Mouse (Mus musculus): ENCODE measurements around the gene Snai1.
A peak's percentile ranks its signal among the peaks of the same experiment; 100 is the strongest.

Gene Snai1

GRCm38 (mm10) chr2:167552927-167553402, 15.0 kb downstream of the Snai1 start:
- DNase-seq, result no peak

- no peak for DNase-seq
These were observed 17.8 kb downstream of the Snai1 start for GRCm38 (mm10) chr2:167555766-167556165.

- no peak for DNase-seq
These were observed 21.4 kb downstream of the Snai1 start for GRCm38 (mm10) chr2:167559413-167559812.

GRCm38 (mm10) chr2:167562101-167562500, 24.1 kb downstream of the Snai1 start:
- DNase-seq, result no peak

GRCm38 (mm10) chr2:167563035-167563434, 25.0 kb downstream of the Snai1 start:
- DNase-seq, result no peak

GRCm38 (mm10) chr2:167563703-167564102, 25.7 kb downstream of the Snai1 start:
- DNase-seq, result no peak

GRCm38 (mm10) chr2:167564551-167565311, 26.7 kb downstream of the Snai1 start:
- no peak for DNase-seq

GRCm38 (mm10) chr2:167565312-167565656, 27.3 kb downstream of the Snai1 start:
- DNase-seq, result no peak

- no peak for DNase-seq
These were observed 27.7 kb downstream of the Snai1 start for GRCm38 (mm10) chr2:167565682-167566081.

- DNase-seq, result no peak
These were observed 30.1 kb downstream of the Snai1 start for GRCm38 (mm10) chr2:167568112-167568511.

GRCm38 (mm10) chr2:167569934-167570651, 32.1 kb downstream of the Snai1 start:
- peak; percentile 39 for DNase-seq

- DNase-seq, result no peak
These were observed 32.8 kb downstream of the Snai1 start for GRCm38 (mm10) chr2:167570815-167571214.

GRCm38 (mm10) chr2:167571442-167572220, 33.6 kb downstream of the Snai1 start:
- no peak for DNase-seq

GRCm38 (mm10) chr2:167574814-167575213, 36.8 kb downstream of the Snai1 start:
- no peak for DNase-seq

- no peak for DNase-seq
These were observed 37.6 kb downstream of the Snai1 start for GRCm38 (mm10) chr2:167575581-167575980.

- no peak for DNase-seq
These were observed 38.2 kb downstream of the Snai1 start for GRCm38 (mm10) chr2:167576121-167576620.

- no peak for DNase-seq
These were observed 39.3 kb downstream of the Snai1 start for GRCm38 (mm10) chr2:167577186-167577785.

GRCm38 (mm10) chr2:167578521-167578920, 40.5 kb downstream of the Snai1 start:
- DNase-seq, result no peak

GRCm38 (mm10) chr2:167583161-167583952, 45.4 kb downstream of the Snai1 start:
- no peak for DNase-seq

- DNase-seq, result no peak
These were observed 47.3 kb downstream of the Snai1 start for GRCm38 (mm10) chr2:167585273-167585672.

GRCm38 (mm10) chr2:167586041-167586440, 48.0 kb downstream of the Snai1 start:
- DNase-seq, result no peak

GRCm38 (mm10) chr2:167586976-167587375, 49.0 kb downstream of the Snai1 start:
- no peak for DNase-seq
